Mouse (Mus musculus) stomach, postnatal 0 days (tissue): ENCODE measurements around the gene Parp14.

Source experiments
- CTCF ChIP-seq: IDR thresholded peaks from 2 replicates; pipeline ENCODE4 v1.5.1; 2016; ENCODE audit warnings: antibody characterized with exemption, low read depth, mild to moderate bottlenecking, moderate library complexity
- EP300 ChIP-seq: optimal IDR thresholded peaks from 2 replicates; pipeline ENCODE3; 2016; ENCODE audit warnings: antibody characterized with exemption

DNA sequence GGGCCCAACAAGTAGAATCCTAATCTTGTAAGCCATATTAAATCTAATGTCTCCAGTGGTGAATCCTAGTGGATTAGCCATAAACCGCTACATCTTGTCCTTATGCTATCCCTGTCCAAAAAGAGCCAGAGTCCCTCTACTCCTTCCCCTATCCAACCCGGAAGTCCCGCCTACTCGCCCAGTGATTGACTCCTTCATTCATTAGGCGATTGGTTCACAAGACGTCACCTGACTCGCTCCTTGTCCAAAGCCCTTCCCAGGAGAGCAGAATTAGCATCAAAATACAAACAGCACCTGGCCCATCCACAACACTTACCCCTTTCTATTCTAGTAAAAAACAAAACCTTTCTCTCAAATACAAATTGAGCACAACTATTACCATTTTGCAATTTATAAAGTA, 41.3 kb downstream of the Parp14 start:
- TF ChIP-seq CTCF (no peak), EP300 (no peak)
